Mouse (Mus musculus) right cerebral cortex, adult 2 months (tissue): ENCODE results near the gene S100a4.
A peak's percentile ranks its signal among the peaks of the same experiment; 100 is the strongest.

Experiments used
- DNase-seq, 2 experiments: peaks; one replicate each; pipeline ENCODE4 v3.0.0; 2021 to 2022; ENCODE audit warnings: low spot score in 2 of 2

The S100a4 gene

DNA sequence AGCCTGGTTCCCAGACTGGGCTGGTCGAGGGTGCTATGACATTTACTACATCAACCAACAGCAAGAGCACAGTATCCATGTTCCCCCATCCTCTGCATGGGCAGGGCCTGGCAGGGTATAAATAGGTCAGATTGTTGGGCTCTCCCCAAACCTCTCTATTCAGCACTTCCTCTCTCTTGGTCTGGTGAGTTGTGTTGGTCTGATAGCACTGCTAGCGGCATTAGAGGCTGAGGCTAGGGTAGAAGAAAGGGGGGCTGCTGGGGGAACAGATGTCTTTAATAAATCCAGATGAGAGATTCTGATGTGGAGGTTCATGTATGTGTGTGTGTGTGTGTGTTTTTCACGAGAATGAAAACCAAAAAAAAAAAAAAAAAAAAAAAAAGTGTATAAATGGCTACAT, at the start of gene S100a4:
TSS of gene S100a4 (plus strand) at position 149 of the 400 bp plus-strand sequence.
- DNase-seq: no peak

DNA sequence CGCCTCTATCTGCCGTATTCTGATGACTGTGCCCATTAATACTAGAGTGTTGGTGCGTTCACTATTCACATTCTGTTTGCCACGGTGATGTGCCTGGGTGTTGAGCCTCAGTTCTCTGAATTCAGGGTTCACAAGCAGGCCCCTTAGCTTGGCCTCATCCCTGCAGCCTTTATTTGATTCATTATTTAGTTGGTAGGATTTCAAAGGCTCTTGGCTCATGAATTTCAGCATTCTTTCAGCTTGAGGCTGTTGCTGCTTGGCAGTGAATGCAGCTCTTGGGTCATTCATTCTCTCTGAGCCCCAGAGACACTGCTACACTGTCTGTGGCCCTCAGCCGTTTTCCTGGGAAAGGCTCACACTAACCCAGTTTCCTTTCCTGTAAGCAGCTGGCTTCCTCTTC, 47.6 kb upstream of the S100a4 start:
- peak; percentile 21 to 30 for DNase-seq

- no peak for DNase-seq
These were observed 43.5 kb upstream of the S100a4 start, which contains the start of gene S100a3 for GRCm38 (mm10) chr3:90560008-90560628. Gene S100a3, plus strand, starts transcription at chr3:90560578.

DNA sequence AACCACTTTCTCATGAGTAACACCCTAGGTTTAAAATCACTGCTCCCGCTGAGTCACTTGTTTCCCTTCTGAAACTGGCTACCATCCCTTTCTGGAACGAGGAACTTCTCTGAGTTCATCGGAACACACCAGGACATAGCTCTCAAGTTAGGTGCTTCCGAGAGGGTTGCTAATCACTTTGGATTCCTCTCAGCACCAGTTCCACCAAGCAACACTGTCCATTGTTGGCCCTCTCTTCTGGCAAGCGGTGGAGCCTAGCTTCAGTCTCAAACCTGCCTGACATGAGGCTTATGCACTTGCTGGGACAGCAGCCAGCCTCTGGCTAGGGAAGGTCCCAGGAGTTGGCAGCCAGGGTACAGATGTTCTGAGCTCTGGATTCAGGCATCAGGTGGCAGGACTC, 28.9 kb upstream of the S100a4 start:
- DNase-seq: no peak

- no peak for DNase-seq
These were observed 28.3 kb upstream of the S100a4 start for GRCm38 (mm10) chr3:90575320-90575719.

DNA sequence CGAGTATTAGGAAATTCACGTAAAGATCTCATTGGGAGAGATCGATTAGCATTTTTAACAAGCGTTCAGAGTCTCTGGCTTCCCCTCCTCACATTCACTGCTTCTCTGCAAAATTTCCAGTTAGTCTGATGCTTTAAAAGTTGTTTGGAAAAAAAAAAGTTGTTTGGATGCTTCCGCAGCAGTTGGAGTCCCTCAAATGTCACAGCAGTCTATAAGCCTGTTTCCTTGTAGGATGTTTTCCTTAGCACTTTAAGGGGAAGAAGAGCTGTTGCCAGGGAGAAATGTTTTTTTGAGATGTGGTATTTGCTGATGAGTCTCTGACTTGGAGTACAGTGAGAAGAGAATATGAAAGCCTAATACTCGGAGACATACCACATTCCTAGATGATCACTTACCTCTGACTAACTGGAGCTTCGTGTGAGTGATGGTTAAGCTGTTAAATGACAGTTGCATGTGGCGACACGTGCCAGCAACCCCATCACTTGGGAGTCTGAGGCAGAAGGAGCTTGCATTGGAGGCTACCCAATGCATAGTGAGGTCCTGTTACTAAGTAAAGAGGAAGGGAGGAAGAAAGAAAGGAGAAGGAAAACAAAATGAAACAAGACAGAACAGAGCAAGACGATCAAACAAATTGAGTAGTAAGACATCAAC, 27.1 kb upstream of the S100a4 start:
- no peak for DNase-seq

GRCm38 (mm10) chr3:90579433-90579832, 24.1 kb upstream of the S100a4 start:
- no peak for DNase-seq

- no peak for DNase-seq
These were observed 22.4 kb upstream of the S100a4 start for GRCm38 (mm10) chr3:90581141-90581540.

DNA sequence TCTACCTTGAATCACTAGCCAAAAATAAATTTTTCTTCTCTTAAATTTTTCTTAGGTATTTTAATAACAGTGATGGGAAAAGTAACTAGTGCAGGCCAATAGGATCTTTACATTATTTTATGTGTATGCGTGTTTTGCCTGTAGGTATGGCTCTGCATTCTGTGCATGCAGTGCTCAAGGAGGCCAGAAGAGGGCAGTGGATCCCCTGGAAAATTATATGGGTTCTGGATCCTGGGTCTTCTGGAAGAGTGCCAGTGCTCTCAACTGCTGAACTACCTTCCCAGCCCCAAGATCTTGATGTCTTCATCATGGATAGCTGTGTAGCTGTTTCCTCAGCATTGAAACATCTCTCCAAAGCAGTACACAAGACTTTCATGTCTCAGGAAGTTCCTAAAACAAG, 21.4 kb upstream of the S100a4 start:
- DNase-seq: no peak

DNA sequence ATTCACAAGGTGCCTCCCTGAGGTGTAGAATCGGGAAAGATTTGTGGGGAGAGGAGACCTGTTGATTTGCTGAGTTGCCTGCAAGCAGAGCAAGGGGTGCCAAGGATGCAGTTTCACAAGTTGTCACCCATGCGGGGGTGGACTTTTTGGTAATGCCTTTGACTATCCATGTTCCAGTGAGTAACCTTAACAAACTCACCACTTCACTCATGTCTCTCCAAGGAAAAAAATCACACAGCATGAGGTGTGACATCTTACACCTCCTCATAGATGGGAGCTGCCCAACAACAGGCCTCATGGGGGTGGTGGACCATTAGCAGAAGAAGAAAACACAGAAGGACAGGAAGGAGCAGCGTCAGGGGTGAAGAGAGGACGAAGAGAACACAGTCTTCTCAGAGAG, 21.0 kb upstream of the S100a4 start:
- DNase-seq: no peak

- DNase-seq: no peak
These were observed 19.7 kb upstream of the S100a4 start for GRCm38 (mm10) chr3:90583893-90584292.

GRCm38 (mm10) chr3:90585595-90585994, 18.0 kb upstream of the S100a4 start:
- DNase-seq: peak; percentile 71 to 84

GRCm38 (mm10) chr3:90586016-90586643, 17.4 kb upstream of the S100a4 start:
- no peak for DNase-seq

DNA sequence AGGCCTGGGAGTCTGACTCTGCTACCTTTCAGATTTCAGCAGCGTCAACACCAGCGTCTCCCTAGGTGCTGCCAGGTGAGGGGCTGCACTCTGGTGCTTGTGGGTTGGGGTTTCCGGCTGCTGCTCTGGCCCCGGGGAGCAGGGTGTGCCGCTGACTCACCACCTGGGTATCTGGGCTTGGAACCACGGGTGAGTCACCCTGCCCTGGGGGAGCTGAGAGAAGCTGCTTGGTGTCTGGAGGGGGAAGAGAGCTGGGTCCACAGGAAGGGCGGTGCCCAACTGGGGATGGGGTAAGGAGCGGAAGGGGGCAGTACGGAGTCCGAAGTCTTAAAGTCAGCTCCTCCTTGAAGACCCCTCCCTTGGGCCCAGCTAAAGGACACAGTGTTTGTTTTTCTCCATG, 16.7 kb upstream of the S100a4 start:
- no peak for DNase-seq

DNA sequence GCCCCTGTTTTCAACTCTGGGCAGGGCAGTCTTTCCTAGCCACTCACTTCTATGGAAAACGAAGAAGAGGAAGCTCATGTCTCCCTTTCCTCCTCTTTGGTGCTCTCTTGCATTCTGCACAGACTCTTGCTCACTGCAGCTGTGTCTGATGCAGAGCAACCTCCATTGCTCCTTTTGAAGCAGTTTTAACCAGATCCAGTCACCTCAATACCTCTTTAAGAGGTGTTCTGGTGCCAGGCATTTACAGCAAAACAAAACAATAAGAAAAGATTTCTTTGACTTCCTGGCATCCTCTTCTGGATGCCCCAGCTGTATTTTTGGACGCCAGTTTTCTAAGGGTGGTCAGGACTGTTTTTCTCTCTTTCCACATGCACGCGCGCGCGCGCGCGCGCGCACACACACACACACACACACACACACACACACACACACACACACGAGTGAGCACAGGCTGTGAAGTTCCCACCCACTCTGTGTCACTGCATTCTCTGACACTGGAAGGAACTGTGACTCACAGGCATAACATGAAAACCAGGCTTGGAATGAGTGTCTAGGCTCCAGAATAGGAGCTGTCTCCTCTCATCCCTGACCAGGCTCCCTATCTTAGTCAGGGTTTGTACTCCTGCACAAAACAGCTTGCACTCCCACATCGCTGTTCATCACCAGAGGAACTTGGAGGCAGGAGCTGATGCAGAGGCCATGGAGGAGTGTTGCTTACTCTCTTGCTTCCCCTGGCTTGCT, 16.0 kb upstream of the S100a4 start:
- peak; percentile 57 to 62 for DNase-seq

GRCm38 (mm10) chr3:90589390-90589789, 14.2 kb upstream of the S100a4 start:
- no peak for DNase-seq

DNA sequence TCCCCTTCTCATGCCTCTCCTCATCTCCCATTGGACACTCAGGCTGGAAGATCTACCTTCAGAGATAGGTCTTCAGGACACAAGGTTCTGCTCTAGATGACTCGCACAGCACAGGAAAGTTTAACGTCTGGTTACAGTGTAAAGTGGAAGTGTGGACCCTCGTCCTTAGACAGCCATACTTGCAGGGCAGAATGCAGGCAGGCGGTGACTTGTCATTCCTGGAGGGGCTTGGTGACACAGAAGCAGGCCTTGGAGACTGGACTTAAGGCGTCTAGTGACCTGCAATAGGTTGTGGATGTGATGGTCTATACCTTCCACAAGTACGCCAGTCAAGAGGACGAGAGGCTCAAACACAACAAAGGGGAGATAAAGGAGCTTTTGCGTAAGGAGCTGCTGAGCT, 13.6 kb upstream of the S100a4 start, which contains the start of gene S100a2:
TSS of gene S100a2 (plus strand) at position 301 of the 400 bp plus-strand sequence.
- no peak for DNase-seq

DNA sequence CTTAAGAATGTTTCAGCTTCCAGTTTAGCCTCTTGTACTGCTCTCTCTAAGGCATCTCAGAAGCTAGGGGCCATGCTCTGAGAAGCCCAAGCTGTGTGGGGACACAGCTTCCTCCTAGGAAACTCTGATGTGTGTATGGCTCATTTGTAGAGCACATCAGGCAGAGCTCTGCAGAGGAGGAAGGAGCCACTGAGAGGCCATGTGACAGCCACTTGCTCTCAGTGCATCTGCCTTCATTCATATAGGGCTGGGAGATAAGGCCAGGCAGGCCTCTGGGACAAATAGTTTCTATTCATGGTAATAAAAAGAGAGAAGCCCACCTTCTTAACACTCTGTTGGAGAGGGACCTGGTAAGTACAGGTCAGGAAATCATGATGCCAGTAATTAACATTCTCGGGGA, 9.1 kb upstream of the S100a4 start:
- DNase-seq: no peak

GRCm38 (mm10) chr3:90595556-90595955, 8.0 kb upstream of the S100a4 start:
- no peak for DNase-seq

- DNase-seq: no peak
These were observed 6.8 kb upstream of the S100a4 start for GRCm38 (mm10) chr3:90596810-90597209.

DNA sequence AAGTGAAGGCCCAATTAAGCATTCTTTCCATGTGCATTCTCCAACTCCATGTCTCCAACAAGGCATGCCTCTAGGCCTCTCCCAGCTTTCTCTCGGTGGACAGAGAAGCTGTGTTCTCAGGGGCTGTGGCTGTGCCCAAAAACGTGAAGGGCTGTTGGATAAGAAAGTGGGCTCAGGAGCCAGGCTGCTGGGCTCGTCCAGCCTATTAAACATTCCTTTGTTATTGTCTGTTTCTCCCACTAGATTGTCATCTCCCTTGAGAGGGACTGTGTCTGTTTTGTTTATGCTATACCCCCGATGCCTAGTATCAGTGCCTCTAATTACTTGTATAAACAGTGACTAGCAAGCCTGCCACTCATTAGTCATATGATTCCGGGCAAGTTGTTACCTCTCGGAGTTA, 5.8 kb upstream of the S100a4 start:
- no peak for DNase-seq

- DNase-seq: no peak
These were observed 5.4 kb upstream of the S100a4 start for GRCm38 (mm10) chr3:90598212-90598611.
